Mouse (Mus musculus) cerebellum, postnatal 36 days (tissue): ENCODE measurements at regions not wholly inside any gene's neighbourhood (a gene's known extent, or its start where the extent isn't known, plus 50 kb on each side); places are given as distances from the start of the nearest gene placed in this dataset.

Experiments used
- DNase-seq, 2 experiments: peaks; one replicate each; pipeline ENCODE4 v3.0.0; 2021 to 2022; ENCODE audit warnings: mixed read lengths in 2 of 2

DNA sequence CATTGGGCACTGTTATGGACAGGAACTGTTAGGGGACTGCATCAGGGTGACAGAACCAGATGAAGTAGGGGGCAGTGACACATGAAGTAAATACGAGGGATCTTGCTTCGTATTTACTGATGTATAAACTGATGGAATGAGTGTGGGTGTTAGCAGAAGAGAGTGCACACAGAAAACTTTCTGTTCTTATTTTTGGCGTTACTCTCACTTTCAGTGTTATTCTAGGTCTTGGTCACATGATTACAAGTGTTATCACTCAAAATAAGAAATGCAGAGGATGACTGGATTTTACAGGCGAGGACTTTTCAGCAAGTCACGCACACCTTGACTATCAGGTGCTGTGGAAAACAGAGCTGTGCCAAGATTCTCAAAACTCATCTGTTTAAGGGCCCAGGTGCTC is 185.6 kb upstream of the Arhgap24 start:
- DNase-seq: no peak

DNA sequence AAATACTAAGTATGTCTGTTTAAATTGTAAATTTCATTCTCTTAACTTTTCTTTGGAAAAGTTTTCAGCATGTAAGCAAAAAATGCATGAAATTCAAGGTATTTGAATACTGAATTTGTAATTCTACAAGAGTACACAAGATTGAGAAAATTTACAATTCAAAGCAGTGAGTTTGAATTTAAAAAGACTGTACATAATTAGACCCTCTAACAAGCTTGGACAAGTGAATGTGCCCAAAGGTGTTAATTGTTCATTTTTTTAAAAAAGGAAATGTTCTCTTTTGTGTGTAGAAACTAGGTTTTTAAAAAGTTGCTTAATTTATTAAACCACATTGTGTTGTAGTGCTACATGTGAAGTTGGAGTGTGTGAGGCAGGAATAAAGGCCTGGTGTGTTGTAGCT is 174.9 kb upstream of the Arhgap24 start:
- DNase-seq: no peak

DNA sequence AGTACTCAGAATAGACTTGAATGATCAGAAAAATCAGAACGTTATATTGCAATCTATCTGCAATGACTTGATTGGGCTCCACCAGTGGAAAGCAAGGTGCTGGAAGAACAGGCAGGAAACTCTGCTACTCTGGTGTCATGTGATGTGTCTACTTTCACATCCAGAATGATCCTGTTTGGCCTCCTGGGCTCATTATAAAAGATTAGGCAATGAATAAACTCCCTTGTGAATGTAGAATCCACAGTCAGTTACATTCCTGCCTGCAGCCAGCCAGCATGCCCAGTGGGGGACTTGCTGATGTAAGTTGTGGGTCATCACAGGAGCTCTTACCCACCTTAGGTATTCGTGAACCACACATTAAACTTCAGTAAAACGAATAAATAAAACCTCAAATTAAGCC is 174.5 kb upstream of the Arhgap24 start:
- DNase-seq: no peak

DNA sequence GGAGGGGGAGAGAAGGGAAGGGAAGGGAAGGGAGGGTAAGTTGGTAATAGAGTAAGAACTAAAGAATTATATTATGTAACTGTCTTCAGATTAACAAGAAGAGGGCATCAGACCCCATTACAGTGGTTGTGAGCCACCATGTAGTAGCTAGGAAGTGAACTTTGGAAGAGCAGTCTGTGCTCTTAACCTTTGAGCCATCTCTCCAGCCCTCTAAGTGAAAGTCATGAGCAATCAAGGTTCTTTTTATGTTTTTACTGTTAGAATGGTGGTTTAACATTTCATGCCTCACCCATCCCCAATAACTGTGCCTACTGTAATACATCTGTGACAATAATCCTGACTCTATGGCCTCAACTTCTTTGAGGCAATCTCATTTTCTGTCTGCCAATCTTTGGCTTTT is 169.6 kb upstream of the Arhgap24 start:
- no peak for DNase-seq

DNA sequence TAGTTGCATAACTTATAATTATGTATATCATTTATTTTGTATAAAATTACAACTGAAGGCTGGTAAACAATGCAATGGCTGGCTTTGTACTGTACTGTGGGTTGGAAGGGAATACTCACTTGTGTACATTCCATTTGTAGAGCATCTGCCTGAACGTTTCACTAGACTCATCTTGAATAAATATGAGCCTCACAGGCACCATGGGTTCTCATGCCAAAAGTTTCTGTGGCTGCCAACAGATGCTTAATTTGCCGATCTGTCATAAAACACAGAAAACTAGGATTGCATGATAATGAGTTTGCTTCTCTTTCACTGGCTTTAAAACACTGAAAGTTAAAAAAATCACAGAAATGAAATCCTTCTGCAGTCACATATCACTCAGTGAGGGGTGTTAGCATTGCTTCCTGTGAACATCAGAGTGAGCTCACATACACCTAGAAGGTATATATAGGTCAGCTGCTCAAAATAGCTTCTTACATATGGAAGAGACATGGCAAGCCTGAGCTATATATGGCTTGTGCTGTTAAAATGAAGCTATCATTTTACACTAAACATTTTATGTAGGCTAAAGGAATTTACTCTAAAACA is 152.9 kb upstream of the Arhgap24 start:
- peak in 1 of 2 experiments; percentile 5 for DNase-seq

DNA sequence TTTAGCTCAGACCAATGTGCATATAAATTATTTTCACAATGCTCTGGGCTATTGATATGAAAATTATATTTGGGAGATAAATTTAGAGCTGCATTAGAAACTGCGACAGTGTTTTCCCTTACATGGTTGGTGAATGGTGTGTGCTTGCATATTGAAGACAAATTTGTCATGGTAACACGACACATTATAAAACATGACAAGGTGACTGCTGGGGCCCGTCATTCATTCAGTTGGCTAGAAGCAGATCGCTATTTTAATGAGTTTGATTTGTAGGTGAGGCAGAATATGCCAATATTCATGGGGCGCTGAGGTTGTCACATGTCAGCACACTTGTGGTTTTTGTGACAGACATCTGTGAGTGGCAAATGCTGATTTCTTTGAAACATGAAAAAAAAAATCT is 147.3 kb upstream of the Arhgap24 start:
- DNase-seq: no peak

DNA sequence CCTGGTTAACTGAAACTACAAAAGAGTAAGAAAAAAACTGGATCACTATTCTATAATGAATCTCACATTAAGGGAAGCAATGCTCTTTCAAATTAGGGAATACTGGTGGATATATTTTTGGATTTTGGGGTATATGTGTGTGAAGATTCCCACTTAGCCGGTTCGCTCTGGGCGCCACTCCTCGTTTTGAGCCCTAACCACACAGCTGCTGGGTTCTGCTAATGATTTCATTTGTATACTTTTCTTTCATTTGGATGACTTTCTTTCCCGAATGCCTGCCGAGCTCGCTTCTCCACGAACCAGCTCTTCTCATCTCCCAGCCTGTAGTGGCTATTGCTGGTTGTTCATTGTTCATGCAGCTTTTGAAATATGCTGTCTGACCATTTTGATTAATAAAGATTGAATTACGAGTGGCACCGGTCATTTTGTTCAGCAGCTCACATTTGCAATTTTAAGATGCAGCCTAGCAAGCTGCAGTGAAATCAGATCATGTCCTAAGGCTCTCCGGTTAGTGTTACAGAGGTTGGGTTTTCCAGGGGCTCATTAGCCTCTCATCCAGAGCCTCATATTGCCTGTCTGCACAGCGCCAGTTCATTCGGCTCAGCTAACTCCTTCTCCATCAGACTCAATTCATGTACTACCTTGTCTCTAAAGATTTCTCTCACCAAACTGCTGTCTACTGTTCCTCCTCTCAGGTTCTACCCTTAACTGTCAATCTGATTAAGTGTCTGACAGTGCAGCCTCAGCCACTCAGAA is 146.6 kb upstream of the Arhgap24 start:
- DNase-seq: no peak

DNA sequence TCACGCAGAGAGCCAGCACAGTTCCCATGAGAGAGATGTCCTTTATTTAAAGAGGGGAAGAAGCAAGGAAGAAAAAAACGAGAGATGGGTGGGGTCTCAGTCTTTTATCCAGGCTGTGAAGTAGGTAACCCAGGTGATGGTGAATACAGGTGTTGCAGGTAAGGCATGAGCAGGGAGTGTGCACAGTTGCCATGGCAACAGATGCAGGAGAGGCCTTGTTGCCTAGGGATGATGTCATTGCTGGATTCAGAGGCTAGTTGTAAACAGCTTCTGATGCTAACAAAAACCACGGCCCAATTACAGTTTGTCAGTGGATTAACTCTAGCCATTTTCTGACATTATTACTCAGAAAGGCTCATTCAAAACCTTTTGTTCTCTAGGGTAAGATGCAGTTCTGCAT is 114.7 kb upstream of the Arhgap24 start:
- no peak for DNase-seq

DNA sequence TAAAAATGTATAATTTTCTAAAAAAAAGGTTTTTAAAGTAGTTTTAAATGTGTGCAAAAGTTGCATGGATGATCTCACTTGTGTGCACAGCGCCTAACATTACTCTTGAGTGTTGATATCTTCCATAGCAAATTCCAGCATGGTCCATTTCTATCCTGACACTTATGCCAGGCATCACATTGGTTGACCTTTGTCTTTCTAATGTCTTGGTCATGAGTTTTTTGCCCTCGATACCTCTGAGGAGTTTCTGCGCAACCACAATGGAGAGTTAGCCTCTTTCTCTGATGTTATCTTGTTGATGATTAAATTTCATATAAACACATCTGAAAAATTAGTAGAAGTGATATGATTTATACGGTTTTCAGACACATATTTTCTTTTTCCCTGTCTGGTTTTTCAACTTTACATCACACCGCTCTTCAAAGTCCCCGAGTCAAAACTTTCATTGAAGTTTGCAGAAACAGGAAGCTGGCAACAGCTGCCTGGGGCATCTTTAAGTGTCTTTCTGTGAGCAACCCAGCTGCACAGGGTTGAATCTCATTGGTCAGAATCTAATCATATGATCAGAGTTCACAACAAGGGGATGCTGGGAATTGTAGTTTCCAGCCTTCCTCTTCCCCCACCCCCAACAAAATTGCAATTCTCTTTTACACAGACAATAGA is 107.8 kb upstream of the Arhgap24 start:
- DNase-seq: no peak

DNA sequence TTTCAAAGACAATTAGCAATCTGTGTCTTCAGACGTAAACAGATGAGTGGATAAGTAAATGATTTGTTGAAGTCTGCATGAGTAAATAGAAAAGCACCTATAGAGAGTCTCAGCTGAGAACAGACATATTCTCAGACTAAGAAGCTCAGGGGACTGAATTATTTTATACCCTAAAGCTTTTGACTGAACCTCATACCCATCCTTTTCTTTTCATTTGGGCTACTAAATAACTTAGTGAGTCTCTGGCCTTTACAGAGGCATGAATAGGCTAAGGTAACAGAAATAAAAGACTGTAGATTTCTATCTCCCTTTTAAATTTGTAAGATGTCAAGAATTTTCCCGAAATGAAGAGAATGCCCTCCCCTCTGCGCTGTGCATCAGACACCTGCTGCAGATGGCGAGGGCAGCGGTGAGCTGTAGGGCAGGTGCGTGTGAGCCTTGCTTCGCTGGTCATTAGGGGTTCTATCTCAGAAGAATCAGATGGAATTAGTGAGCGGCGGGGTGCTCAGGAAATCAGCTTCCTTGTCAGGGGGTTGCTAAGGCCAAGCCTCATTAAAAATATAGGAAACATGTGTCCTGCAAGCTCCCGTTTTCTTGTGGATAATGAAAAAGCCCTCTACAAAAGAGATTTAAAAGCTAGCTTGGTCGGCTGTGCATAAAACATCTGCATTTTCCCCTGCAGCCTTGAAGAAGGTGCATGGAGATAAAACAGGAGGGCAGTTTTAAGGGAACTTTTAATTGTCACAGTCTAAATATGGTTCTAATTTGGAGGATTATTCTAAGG is 107.0 kb upstream of the Arhgap24 start:
- no peak for DNase-seq

DNA sequence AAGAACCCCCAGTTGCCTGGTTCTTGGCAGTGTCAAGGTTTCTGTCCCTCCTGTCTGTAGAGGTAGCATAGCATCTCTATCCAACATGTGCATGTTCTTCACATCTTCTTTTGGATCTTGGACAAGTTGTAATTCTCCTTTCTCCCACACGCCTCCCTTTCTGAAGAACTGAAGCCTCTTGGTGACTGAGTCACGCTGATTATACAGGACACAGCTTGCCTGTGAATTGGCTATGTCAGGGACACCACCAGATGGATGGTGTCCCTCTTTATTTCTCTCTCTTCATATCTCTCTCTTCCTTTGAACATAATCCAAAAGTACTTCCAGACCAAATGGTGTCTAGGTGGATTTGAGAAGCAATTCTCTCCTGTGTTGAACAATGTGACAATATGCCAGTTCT is 105.9 kb upstream of the Arhgap24 start:
- no peak for DNase-seq

DNA sequence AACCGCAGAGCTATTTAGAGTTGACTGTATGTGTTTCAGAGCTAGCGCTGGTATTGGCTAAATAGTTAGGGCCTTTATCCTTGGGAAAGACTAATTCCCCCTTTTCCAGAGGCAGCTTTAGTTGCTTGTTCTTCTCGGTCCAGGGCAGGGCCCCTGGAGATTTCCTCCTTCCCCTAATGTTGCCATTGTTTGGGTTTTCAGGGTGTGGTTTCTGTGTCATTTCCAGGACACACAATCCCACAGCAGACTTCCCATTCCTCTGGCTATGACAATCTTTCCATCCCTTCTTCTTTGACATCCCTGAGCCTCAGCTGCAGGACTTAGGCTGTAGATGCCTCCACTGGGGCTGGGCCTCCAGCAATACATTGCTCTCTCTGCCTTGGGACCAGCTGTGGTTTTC is 87.2 kb upstream of the Arhgap24 start:
- no peak for DNase-seq

DNA sequence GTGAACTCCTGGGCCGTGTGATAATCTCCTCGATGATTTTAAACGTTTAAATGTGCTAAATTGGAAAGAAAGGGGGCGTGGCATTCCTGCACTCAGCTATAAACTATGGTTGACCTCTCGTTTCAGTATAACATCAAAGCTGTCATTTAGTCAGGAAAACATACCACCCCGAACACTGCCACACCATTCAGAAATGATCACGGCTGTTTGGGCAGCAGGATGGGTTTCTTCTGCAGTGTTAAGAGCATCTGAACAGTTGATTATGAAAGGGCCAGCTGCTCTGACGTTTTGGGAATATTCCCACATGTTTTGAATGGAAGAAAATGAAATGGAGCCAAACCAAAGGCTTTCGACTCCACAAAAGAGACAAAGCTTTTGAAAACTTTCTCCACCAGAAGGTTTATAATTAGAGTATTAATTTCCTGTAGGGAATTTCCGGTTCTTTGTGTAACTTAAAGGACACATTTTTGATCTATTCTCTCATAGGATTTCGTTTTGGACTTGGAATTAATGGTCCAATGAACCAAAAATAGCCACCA is 85.5 kb upstream of the Arhgap24 start:
- DNase-seq: no peak

DNA sequence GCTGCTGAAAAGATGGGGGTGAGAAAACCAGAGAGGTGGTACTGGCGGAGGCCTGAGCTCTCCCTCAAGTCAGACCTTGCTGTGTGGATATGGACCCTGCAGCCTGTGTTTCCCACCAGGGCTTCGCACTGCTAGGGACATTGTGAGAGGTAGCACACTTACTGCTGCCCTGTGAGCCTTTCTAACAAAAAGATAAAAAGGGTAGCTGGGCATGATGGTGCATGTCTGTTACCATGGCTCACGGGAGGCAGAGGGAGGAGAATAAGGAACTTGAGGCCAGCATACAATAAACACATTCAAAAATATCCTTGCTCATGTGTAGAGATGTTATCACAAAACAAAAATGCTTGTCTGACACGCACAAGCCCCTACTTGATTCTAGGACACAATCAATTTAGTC is 82.2 kb upstream of the Arhgap24 start:
- no peak for DNase-seq

DNA sequence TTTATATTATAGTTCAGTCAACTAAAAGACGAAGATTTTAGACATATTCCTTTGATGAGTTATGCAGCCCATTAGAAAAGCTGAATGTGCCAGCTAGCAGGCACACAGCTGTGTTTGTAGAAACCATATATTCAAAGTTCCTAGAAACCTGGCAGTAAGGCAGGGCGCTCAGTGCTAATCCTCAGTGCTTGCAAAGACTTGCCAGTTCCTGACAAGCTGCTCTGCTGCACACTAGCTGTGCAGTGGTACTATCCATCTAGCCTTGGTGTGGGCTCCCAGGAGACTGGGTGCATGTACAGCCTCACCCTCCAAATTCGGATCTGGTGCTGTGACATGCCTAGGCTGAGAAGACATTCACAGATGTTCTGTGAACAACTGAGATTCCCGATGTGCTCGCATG is 63.5 kb upstream of the Arhgap24 start:
- no peak for DNase-seq

DNA sequence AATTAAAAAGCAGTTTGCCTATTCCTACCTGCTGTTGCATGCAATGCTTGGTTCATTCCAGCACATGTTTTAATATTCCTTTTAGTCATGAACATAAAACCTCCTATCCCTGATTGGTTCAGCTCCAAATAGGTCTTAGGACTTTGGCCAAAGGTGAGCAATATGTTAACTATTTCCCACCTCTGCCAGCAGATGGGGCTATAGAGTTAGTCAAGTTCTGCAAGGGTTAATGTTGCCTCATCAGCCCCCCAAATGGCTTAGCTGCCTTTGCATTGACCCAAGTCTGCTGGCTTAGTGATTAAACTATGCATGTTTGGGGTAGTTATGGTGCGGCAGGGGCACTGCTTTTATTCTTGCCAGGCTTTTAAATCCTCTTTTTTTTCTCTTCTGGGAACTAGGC is 62.1 kb upstream of the Arhgap24 start:
- no peak for DNase-seq

DNA sequence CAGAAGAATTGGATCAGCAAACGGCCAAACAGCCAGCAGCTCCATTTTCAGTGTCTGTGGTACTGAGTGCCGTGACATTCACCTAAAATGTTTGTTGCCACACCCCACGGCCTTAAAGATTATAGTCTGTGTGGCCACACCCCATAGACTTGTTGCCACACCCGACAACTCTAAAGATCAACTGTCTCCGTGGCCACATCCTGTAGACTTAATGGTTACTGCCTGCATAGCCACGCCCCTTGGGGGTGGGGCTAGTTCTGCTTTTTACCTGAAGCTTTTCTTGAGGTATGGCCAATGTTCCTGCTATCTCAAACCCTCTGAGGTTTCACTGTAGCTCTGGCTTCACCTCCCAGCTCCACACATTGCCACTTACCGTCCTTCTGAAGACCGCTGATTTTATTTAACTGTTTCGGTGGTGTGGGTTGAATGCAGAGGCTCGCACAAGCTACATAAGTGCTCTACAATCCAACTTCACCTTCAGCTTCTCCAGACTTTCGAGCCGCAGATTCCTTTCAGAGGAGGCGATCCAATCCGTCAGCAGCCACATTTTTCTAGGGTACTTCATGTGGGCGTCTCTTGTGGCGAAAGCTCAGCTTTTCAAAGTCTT is 56.5 kb upstream of the Arhgap24 start:
- no peak for DNase-seq

DNA sequence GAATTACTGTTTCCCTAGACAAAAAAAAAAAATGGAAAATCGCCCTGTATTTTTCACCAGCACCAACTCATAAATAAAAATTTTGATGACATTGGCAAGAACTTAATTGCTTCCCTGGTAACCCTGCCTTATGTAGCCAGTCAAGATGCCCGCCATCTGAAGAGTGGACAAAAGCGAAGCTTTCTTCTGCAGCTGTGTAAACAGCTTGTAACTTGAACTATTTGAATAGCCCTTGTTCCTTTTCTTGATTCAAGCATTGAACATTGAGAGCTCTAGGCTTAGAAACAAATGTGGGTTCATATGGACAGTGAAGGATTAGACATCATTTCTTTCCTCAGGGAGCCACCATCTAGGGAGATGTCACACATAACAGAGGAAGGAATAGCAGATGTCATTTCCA is 52.9 kb upstream of the Arhgap24 start:
- DNase-seq: no peak
